11 mouse cellular contexts compared by ENCODE assay signal in the genomic region with DNA sequence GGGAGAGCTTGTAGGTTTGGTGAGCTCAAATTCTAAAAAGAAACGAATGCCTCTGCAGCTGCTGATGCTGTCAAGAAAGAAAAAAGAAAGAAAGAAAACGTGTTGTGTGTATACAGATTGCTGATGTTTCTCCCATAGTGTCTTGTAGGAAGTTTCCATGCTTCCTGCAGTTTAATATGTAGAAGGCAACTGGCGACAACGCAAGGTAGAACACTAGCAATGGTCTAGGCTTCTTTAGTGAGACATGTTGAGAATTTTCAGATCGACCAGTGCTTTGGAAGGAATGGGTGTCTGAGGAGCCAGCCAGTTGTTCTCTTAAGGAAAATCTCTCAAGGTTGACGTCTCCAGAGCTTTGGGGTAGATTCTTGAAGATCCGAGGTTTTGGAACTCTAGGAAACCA. TPM values are rescaled to one million over a fixed set of nuclear protein-coding genes. Genes with fewer than 3 reads are reported as not detected.
DNase-seq lines count a peak whose midpoint lies in the region; ATAC-seq lines count a peak whose summit lies in the region.
"Had no signal": no experiment of that assay in that cellular context is flagged by ENCODE, and none has a peak within 500 bp of the region (broad histone marks: within the 10 kb centered on the region; RNA-seq: fewer than 3 reads in every experiment).

No protein-coding gene starts in this region.

- H3K4me3 ChIP-seq in intestine, embryonic 15.5 days (replicated peaks), result no peak overlapping the region
- no peak overlapping the region for H3K4me3 ChIP-seq in intestine, embryonic 16.5 days (ENCODE audit: low read length)
- H3K4me3 ChIP-seq in embryonic facial prominence, embryonic 10.5 days, result peak overlapping the region; percentile 55
- H3K4me3 ChIP-seq in forebrain, embryonic 14.5 days (ENCODE audit: low read depth, low read length), result peak overlapping the region; percentile 40
- H3K4me3 ChIP-seq in midbrain, embryonic 13.5 days (replicated peaks), result peak overlapping the region; percentile 53

- no peaks in the 10 kb centered on the region for H3K36me3 ChIP-seq in intestine, embryonic 15.5 days
- H3K36me3 ChIP-seq in intestine, embryonic 16.5 days (ENCODE audit: control insufficient read depth, insufficient read depth, low read length), result no peaks in the 10 kb centered on the region
- H3K36me3 ChIP-seq in embryonic facial prominence, embryonic 10.5 days (replicated peaks), result no peaks in the 10 kb centered on the region
- H3K36me3 ChIP-seq in forebrain, embryonic 14.5 days (ENCODE audit: control insufficient read depth, insufficient read depth, low read length), result no peaks in the 10 kb centered on the region
- H3K36me3 ChIP-seq in midbrain, embryonic 13.5 days, result no peaks in the 10 kb centered on the region

- no peaks in the 10 kb centered on the region for H3K27me3 ChIP-seq in intestine, embryonic 15.5 days (replicated peaks)
- H3K27me3 ChIP-seq in intestine, embryonic 16.5 days (replicated peaks; ENCODE audit: control insufficient read depth, insufficient read depth, low read length), result no peaks in the 10 kb centered on the region
- peaks cover 10% of the 10 kb centered on the region; the same call in 1 of the 2 replicates for H3K27me3 ChIP-seq in embryonic facial prominence, embryonic 10.5 days (replicated peaks; ENCODE audit: low read depth, poor library complexity, severe bottlenecking)
- no peaks in the 10 kb centered on the region for H3K27me3 ChIP-seq in forebrain, embryonic 14.5 days (replicated peaks; ENCODE audit: control insufficient read depth, insufficient read depth, low read length)
- no peaks in the 10 kb centered on the region for H3K27me3 ChIP-seq in midbrain, embryonic 13.5 days

- no peak overlapping the region for H3K27ac ChIP-seq in intestine, embryonic 15.5 days
- no peak overlapping the region for H3K27ac ChIP-seq in intestine, embryonic 16.5 days (ENCODE audit: low read length)
- H3K27ac ChIP-seq in embryonic facial prominence, embryonic 10.5 days (replicated peaks), result no peak overlapping the region
- no peak overlapping the region; the same call in 1 of the 2 replicates for H3K27ac ChIP-seq in forebrain, embryonic 14.5 days (ENCODE audit: low read depth, low read length)
- H3K27ac ChIP-seq in midbrain, embryonic 13.5 days, result peak overlapping the region; percentile 64; the same call in 1 of the 2 replicates

- peak overlapping the region; percentile 59 for H3K4me2 ChIP-seq in intestine, embryonic 15.5 days (replicated peaks)
- H3K4me2 ChIP-seq in intestine, embryonic 16.5 days (ENCODE audit: low read depth, low read length), result no peak overlapping the region
- peak overlapping the region; percentile 71 for H3K4me2 ChIP-seq in forebrain, embryonic 14.5 days (ENCODE audit: low read length)
- peak overlapping the region; percentile 73 for H3K4me2 ChIP-seq in midbrain, embryonic 13.5 days (replicated peaks)

- no peaks in the 10 kb centered on the region for H3K4me1 ChIP-seq in intestine, embryonic 15.5 days (replicated peaks)
- peaks cover 6% of the 10 kb centered on the region for H3K4me1 ChIP-seq in intestine, embryonic 16.5 days (ENCODE audit: control insufficient read depth, insufficient read depth, low read length)
- H3K4me1 ChIP-seq in embryonic facial prominence, embryonic 10.5 days, result peaks cover 11% of the 10 kb centered on the region
- peaks cover 6% of the 10 kb centered on the region; the same call in 1 of the 2 replicates for H3K4me1 ChIP-seq in forebrain, embryonic 14.5 days (ENCODE audit: control insufficient read depth, insufficient read depth, low read length)
- H3K4me1 ChIP-seq in midbrain, embryonic 13.5 days (replicated peaks), result peaks cover 14% of the 10 kb centered on the region; the same call in 1 of the 2 replicates

- no peak overlapping the region for H3K9ac ChIP-seq in intestine, embryonic 15.5 days
- H3K9ac ChIP-seq in intestine, embryonic 16.5 days (ENCODE audit: low read depth, low read length), result no peak overlapping the region
- no peak overlapping the region for H3K9ac ChIP-seq in forebrain, embryonic 14.5 days (ENCODE audit: low read length)
- peak overlapping the region; percentile 63; the same call in 1 of the 2 replicates for H3K9ac ChIP-seq in midbrain, embryonic 13.5 days (replicated peaks)

- WGBS in intestine, embryonic 15.5 days, result 27% methylated on average over 7 of the region's 7 CpGs
- 30% methylated on average over 7 of the region's 7 CpGs for WGBS in intestine, embryonic 16.5 days
- WGBS in embryonic facial prominence, embryonic 10.5 days, result 31% methylated on average over 7 of the region's 7 CpGs
- WGBS in forebrain, embryonic 14.5 days, result 29% methylated on average over 7 of the region's 7 CpGs
- WGBS in midbrain, embryonic 13.5 days, result 33% methylated on average over 7 of the region's 7 CpGs

- DNase-seq in embryonic facial prominence, embryonic 10.5 days (ENCODE audit: low spot score), result no peak
- no peak for DNase-seq in forebrain, embryonic 14.5 days (ENCODE audit: low spot score)
- DNase-seq in layer of hippocampus, postnatal 10 days (ENCODE audit: low spot score in 2 of 2), result no peak
- no peak for DNase-seq in thymus, postnatal 14 days
- DNase-seq: adrenal gland, adult 8-10 months; gastrocnemius, postnatal 36 days had no signal

- no peaks in the 10 kb centered on the region for H3K9me3 ChIP-seq in intestine, embryonic 15.5 days
- H3K9me3 ChIP-seq in intestine, embryonic 16.5 days (ENCODE audit: control insufficient read depth, low read length), result no peaks in the 10 kb centered on the region
- H3K9me3 ChIP-seq in embryonic facial prominence, embryonic 10.5 days, result no peaks in the 10 kb centered on the region
- no peaks in the 10 kb centered on the region for H3K9me3 ChIP-seq in forebrain, embryonic 14.5 days (replicated peaks; ENCODE audit: control insufficient read depth, low read length)
- no peaks in the 10 kb centered on the region for H3K9me3 ChIP-seq in midbrain, embryonic 13.5 days

- no peak for ATAC-seq in intestine, embryonic 15.5 days
- ATAC-seq in intestine, embryonic 16.5 days, result no peak
- ATAC-seq in forebrain, embryonic 14.5 days, result no peak
- ATAC-seq in midbrain, embryonic 13.5 days, result no peak
- no peak for ATAC-seq in activated CD4-positive, CD25-positive, alpha-beta regulatory T cell, adult 4 months

RNA-seq across cellular contexts. Expression of gene Ctxn2, which starts 0.4 kb away (rescaled TPM):
- 0.21 TPM in 1 of 2 replicates, not detected in the other for polyA plus RNA-seq in intestine, embryonic 15.5 days (2015; fragmentation: Nextera tagmentation; extraction: Ambion mirVana)
- 0.17 TPM in 1 of 2 replicates, not detected in the other for polyA plus RNA-seq in intestine, embryonic 16.5 days (2015; fragmentation: Nextera tagmentation; extraction: Ambion mirVana)
- polyA plus RNA-seq in embryonic facial prominence, embryonic 10.5 days (2016; fragmentation: Nextera tagmentation; extraction: Ambion mirVana), result not detected in 2 replicates
- polyA plus RNA-seq in forebrain, embryonic 14.5 days (2014; fragmentation: Nextera tagmentation; extraction: Ambion mirVana), result 4.6 and 8.0 TPM in 2 replicates
- 4.2 and 5.0 TPM in 2 replicates for polyA plus RNA-seq in midbrain, embryonic 13.5 days (2015; fragmentation: Nextera tagmentation; extraction: Ambion mirVana)
- 10 to 100 TPM in 1 of 2 experiments, 1 to 10 TPM in 1; 9.3 to 10.2 TPM for total RNA-seq in layer of hippocampus, postnatal 10 days (2021)
- polyA plus RNA-seq in activated CD4-positive, CD25-positive, alpha-beta regulatory T cell, adult 4 months (2017; shearing (Covaris generic)), result not detected
- total RNA-seq: common myeloid progenitor, adult 5-6 weeks; gastrocnemius, postnatal 36 days had no signal

RNA-seq across cellular contexts. Expression of gene Myef2, which starts 13.4 kb away (rescaled TPM):
- polyA plus RNA-seq in intestine, embryonic 15.5 days (2015; fragmentation: Nextera tagmentation; extraction: Ambion mirVana), result 64.1 and 77.4 TPM in 2 replicates
- 43.6 and 46.9 TPM in 2 replicates for polyA plus RNA-seq in intestine, embryonic 16.5 days (2015; fragmentation: Nextera tagmentation; extraction: Ambion mirVana)
- polyA plus RNA-seq in embryonic facial prominence, embryonic 10.5 days (2016; fragmentation: Nextera tagmentation; extraction: Ambion mirVana), result 155 and 158 TPM in 2 replicates
- 257 and 259 TPM in 2 replicates for polyA plus RNA-seq in forebrain, embryonic 14.5 days (2014; fragmentation: Nextera tagmentation; extraction: Ambion mirVana)
- polyA plus RNA-seq in midbrain, embryonic 13.5 days (2015; fragmentation: Nextera tagmentation; extraction: Ambion mirVana), result 244 and 271 TPM in 2 replicates
- total RNA-seq in layer of hippocampus, postnatal 10 days (2021), result 100 to 1,000 TPM; 141 to 146 TPM
- 10 to 100 TPM; 35.9 to 38.4 TPM for polyA plus RNA-seq in activated CD4-positive, CD25-positive, alpha-beta regulatory T cell, adult 4 months (2017; shearing (Covaris generic))

RNA-seq across cellular contexts. Expression of gene Slc12a1, which starts 15.5 kb away (rescaled TPM):
- not detected in 2 replicates for polyA plus RNA-seq in intestine, embryonic 15.5 days (2015; fragmentation: Nextera tagmentation; extraction: Ambion mirVana)
- polyA plus RNA-seq in intestine, embryonic 16.5 days (2015; fragmentation: Nextera tagmentation; extraction: Ambion mirVana), result not detected in 2 replicates
- not detected in 2 replicates for polyA plus RNA-seq in embryonic facial prominence, embryonic 10.5 days (2016; fragmentation: Nextera tagmentation; extraction: Ambion mirVana)
- polyA plus RNA-seq in forebrain, embryonic 14.5 days (2014; fragmentation: Nextera tagmentation; extraction: Ambion mirVana), result 0.05 TPM in 1 of 2 replicates, not detected in the other
- not detected in 2 replicates for polyA plus RNA-seq in midbrain, embryonic 13.5 days (2015; fragmentation: Nextera tagmentation; extraction: Ambion mirVana)
- total RNA-seq in layer of hippocampus, postnatal 10 days (2021), result under 1 TPM in 1 of 2 experiments, not detected in 1; 0.09 TPM
- polyA plus RNA-seq in activated CD4-positive, CD25-positive, alpha-beta regulatory T cell, adult 4 months (2017; shearing (Covaris generic)), result under 1 TPM in 1 of 2 experiments, not detected in 1; 0.17 TPM
- total RNA-seq: adrenal gland, adult 8-10 months; gastrocnemius, postnatal 36 days had no signal

Comparison
In these comparisons a context has a peak if more than half of its experiments do, and no peak if none do; other contexts are left out.
1. H3K4me3 ChIP-seq: peak in embryonic facial prominence, embryonic 10.5 days (single experiment), forebrain, embryonic 14.5 days (single experiment) and midbrain, embryonic 13.5 days (single experiment); none in intestine, embryonic 15.5 days (single experiment) and intestine, embryonic 16.5 days (single experiment).